Mouse (Mus musculus) brain, embryonic 14.5 days (tissue): ENCODE data around the gene Hdac6. TPM values are rescaled to one million over a fixed set of nuclear protein-coding genes. Genes with fewer than 3 reads are reported as not detected.
"Not testable (repeated sequence)": the region's sequence is repeated elsewhere in the genome, so short reads cannot be mapped to it uniquely, and the experiment has no call there.

Experiments used
- DNase-seq: peaks from one replicate; pipeline ENCODE4 v3.0.0-alpha.2; 2011; ENCODE audit warnings: low read depth
- CTCF ChIP-seq: fragments of 200-500 bp; IDR thresholded peaks from 2 replicates; pipeline ENCODE4 v1.5.1; 2012; ENCODE audit warnings: inconsistent platforms, mild to moderate bottlenecking, moderate library complexity, borderline replicate concordance; ENCODE audit not compliant: insufficient read depth, insufficient read length; ENCODE audit errors: extremely low read depth
- POLR2A ChIP-seq: fragments of 200-500 bp; IDR thresholded peaks from 2 replicates; pipeline ENCODE4 v1.6.1; 2012; ENCODE audit warnings: mild to moderate bottlenecking, inconsistent platforms, borderline replicate concordance; ENCODE audit not compliant: poor library complexity, insufficient read depth, insufficient read length, severe bottlenecking; ENCODE audit errors: extremely low read depth
- polyA plus RNA-seq: library from polyadenylated mRNA; depleted of rRNA; stranded (reverse); fragments of >200 nt; gene quantifications from 2 replicates; pipeline ENCODE4 v1.2.3, GENCODE M21; 2012

Hdac6 gene
- polyA plus RNA-seq, 1 experiment: 114 TPM

DNA sequence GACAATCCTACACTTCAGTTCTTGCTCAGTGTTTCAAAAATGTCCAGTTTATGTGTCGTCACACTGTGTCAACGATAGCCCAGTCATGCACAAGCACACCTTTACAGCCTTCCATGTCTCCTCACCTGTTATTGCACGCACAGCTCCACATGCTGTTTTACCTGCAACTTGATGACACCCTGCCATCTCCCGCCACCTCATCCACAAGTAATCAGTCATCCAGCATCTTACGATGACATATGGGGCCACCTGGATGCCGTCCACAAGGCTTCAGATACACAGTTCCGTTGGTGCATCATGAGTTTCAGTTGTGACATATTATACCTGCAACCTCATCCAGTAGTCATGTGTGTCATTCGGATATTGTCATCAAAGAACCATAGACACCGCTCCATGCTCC is 11.2 kb upstream of the Hdac6 start:
- TF ChIP-seq CTCF: no peak
- TF ChIP-seq POLR2A: no peak
- no peak for DNase-seq

DNA sequence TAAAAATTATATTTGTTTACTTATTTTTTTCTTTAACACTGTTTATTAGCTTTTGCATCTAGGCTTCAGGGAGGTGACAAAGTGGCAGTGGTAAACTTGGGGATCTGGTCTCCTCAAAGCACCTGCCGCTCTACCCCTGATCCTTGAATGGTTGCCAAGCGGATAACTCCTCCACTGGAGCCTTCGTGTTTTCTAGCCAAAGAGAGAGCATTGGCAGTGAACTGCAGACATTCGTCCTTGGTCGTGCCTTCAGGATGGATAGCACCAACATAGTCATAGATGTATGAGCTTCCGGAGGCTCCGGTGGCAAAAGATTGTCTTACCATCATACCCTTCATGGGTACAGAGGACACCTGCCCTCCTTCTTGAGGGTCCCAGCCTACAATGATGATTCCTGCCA is 2.4 kb upstream of the Hdac6 start:
- TF ChIP-seq CTCF (no peak), POLR2A (no peak)
- DNase-seq: no peak

DNA sequence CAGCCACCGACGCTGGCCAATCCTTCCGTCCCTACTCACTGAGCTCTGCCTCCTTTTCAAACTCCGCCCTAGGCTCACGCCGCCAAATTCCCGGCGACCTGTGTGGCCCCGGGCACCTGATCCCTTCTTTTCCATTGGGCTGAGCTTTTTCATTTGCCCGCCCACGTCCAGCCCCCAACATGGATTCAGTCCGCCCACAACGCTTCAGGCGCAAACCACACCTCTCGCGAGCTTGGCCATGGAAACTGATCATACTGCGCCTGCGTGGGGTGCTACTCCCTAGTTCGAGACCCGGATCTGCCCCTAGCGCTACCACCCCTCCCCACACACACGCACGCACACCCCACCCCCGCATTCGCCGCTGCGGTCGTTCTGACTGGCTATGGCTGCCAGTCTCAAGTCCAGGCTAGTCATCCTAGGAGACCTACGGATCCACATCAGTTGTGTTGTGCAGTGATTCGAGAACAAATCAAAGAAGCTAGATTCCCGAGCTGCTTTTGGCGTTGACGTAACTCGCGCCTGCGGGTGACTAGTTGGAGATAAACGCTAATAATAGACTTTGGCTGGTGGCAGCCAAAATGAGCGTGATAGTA is 307 bp upstream of the Hdac6 start:
- peak; percentile 99 for DNase-seq
- TF ChIP-seq CTCF (no peak), POLR2A (no peak)

DNA sequence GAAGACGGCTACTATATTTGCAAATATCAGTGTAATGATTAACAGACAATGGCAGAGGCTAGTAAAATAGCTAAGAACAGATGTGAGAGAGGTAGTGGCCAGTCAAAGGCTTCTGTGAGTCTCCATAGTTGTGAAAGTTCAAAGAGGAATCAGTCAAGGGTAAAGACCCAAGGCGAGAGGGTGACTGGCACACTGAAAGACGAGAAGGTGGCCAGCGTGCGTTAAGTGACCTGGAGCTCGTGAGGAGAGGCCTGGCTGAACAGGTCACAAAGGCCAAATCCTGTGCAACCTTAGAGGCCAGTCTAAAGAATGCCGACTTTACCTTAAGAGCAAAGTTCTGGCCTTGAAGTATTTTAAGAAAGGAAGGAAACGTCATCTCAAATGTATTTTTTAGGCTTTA is 2.1 kb downstream of the Hdac6 start:
- no peak for TF ChIP-seq POLR2A
- no peak for TF ChIP-seq CTCF
- no peak for DNase-seq

DNA sequence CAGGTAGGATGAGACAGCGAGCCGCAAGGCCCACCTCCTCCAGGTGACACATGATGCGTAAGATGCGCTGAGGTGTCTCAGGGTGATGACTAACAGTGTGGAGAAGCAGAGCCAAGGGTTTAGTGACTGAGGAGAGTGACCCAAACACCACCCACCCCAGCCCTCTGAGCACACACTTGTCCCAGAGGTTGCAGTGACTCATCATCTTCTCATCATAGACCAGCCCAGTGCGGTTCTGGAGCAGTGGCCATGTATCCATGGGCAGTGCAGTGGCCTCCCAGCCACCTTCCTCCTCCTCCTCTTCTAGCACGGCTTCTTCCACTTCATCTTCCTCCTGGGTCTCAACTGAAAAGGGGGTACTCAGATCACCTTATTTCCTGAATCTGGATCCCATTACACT is 10.0 kb downstream of the Hdac6 start:
- TF ChIP-seq POLR2A (no peak), CTCF (no peak)
- DNase-seq: no peak

DNA sequence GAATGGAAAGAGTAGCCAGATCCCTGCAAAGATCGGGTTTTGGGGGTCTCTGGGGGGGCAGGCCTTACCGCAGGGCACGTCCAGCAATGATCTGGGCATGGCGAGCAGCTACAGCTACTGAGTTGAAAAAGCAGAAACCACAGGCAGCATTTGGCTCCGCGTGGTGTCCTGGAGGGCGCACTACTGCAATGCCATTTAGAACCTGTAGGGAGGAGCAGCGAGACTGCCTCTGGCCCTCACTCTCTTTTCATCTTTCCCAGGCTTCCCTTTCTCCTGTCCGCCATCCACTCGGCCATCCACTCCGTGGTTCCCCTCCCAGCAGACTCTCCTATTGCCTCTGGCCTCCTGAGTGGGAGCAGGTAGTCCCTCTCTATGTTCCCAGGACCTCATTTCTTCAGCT is 10.8 kb downstream of the Hdac6 start:
- TF ChIP-seq CTCF (peak; percentile 23; the same call in 1 of the 2 replicates), POLR2A (no peak)
- no peak for DNase-seq

DNA sequence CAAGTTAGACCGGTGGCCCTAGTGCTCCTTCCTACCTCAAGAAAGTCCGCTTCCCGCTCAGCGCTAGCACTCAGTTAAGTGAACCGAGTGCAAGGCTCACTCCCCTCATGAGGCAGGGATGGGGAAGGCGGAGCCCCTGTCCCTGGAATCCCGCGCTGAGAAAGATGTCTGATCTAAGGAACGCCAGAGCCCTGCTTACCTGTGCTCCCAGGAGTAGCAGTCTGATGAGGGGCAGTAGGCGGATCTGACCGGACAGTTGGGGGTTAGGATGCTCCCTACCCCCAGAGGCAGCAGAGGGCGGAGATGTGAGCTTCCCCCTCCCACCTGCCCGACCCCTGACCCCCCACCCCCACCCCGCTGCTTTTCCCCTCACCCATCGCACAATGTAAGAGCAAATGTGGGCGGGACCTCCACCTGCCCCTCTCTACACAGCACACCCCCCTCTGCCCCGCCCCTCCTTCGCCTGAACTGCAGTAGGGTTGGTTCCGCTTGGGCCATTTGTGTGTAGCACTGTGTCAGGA is 19.4 kb downstream of the Hdac6 start, which contains the start of gene Eras:
TSS of gene Eras (minus strand) at position 338 of the 521 bp plus-strand sequence.
- DNase-seq: no peak
- TF ChIP-seq CTCF (no peak), POLR2A (no peak)

DNA sequence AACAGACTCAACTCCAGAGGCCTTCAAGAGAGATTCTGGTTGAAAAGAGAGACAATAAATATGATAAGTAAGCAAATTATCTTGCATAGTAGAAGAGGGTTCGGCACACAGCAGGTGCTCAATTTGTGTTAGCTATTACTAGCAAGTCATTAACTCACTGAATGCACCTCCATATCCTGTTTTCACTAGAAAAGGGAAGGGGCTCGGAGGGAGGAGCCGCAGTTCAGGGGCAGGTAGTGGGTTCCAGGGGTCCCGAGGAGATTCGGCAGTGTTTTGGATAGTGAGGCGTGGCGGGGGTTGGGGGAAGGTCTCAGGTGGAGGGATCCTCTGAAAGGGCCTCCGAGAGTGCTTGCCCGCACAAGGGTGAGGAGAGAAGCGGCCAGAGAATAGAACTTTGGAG is 20.6 kb downstream of the Hdac6 start:
- TF ChIP-seq CTCF (no peak), POLR2A (no peak)
- no peak for DNase-seq

DNA sequence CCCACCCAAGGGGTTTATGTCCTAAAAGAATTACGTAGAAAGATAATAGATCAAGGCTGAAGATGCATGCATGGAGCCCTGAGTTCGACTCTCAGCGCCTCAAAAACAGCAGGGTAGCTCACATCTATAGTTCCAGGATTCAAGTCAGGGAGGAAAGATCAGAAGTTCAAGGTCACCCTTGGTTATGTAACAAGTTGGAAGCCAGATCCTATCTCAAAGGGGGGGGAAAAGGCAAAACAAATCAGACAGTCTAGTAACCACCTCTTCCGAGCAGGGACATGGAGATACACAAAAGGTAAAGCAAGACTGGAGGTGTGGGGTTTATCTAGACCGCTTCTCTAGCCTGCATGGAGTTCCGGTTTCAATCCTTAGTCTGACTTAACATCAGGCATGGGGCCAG is 21.4 kb downstream of the Hdac6 start:
- no peak for DNase-seq
- TF ChIP-seq POLR2A (no peak), CTCF (no peak)

DNA sequence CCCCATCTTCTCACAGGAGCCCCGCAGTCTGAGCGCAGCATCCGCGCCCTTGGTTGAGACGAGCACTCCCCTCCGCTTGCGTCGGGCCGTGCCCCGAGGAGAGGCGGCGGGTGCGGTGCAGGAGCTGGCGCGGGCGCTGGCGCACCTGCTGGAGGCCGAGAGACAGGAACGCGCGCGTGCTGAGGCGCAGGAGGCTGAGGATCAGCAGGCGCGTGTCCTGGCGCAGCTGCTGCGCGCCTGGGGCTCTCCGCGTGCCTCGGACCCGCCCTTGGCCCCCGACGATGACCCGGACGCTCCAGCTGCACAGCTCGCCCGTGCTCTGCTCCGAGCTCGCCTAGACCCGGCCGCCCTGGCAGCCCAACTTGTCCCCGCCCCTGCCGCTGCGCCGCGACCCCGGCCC is 25.7 kb downstream of the Hdac6 start:
- peak; percentile 39 for DNase-seq
- TF ChIP-seq POLR2A (no peak), CTCF (no peak)

DNA sequence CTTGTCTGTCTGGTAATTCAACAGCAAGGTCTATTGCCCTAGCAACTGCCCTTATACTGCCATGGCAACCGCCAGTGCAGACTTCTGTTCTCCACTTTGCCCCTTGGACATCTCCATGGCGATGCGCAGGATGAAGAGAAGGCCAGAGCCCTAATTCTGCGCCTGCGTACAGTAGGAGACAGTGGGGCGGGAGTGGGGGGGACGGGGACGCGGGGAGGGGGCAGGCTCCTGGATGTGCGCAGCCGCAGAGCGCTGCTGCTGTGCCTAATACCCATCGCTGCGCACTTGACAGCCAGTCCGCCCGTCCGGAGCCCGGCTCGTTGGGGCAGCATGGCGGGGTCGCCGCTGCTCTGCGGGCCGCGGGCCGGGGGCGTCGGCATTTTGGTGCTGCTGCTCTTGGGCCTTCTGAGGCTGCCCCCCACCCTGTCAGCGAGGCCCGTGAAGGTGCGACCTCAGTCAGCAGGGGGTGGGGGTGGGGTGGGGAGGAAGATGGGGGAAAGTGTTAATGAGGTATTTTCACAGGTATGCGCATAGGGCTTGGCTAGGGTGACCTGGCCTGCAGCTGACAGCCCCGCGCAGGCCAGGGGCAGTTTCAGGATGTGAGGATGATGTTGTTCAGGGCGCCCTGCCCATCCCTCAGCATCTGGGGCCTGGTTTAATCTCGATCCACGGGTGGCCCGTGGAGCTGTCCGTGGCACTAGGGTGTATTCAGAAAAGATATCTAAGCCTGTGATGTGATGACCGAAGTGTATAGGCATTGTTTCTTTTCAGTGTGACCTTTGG is 27.9 kb downstream of the Hdac6 start, which contains the start of gene Pcsk1n:
TSS of gene Pcsk1n (plus strand) at position 222 of the 783 bp plus-strand sequence.
- peak; percentile 91 for DNase-seq
- TF ChIP-seq CTCF (no peak), POLR2A (peak; percentile 71; the same call in 1 of the 2 replicates)

DNA sequence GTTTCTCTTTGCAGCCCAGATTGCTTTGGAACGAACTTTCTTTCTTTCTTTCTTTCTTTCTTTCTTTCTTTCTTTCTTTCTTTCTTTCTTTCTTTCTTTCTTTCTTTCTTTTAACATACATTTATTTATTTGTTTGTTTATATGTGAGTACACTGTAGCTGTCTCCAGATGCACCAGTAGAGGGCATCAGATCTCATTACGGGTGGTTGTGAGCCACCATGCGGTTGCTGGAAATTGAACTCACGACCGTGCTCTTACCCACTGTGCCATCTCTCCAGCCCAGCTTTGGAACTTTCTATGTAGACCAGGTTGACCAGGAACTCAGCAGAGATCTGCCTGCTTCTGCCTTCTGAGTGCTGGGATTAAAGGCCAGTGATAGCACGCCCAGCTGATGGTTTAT is 29.7 kb downstream of the Hdac6 start:
- not testable (repeated sequence) for DNase-seq
